Mouse (Mus musculus): ENCODE measurements at regions not wholly inside any gene's neighbourhood (a gene's known extent, or its start where the extent isn't known, plus 50 kb on each side); places are given as distances from the start of the nearest gene placed in this dataset.

GRCm38 (mm10) chr7:125313604-125314003, 130.9 kb upstream of the Kdm8 start:
- WGBS = 85% methylated on average over 3 of the region's 3 CpGs
- no peak overlapping the region for H3K9ac ChIP-seq
- H3K27me3 ChIP-seq (replicated peaks) = no peaks in the 10 kb centered on the region
- no peak for ATAC-seq (ENCODE audit: insufficient read depth, low FRiP score, low read depth)
- H3K4me2 ChIP-seq = no peak overlapping the region
- H3K36me3 ChIP-seq = no peaks in the 10 kb centered on the region
- no peaks in the 10 kb centered on the region for H3K9me3 ChIP-seq
- H3K4me1 ChIP-seq = no peaks in the 10 kb centered on the region
- H3K4me3 ChIP-seq (replicated peaks) = no peak overlapping the region
- H3K27ac ChIP-seq = no peak overlapping the region

- WGBS = 40% methylated on average over 2 of the region's 2 CpGs
- ATAC-seq (ENCODE audit: insufficient read depth, low FRiP score, low read depth) = no peak
Observed at GRCm38 (mm10) chr7:125334769-125335168, 109.7 kb upstream of the Kdm8 start.

GRCm38 (mm10) chr7:125335586-125336165, 108.8 kb upstream of the Kdm8 start:
- Histone ChIP-seq H3K4me1 (0 out of 2 replicates have a peak, but pooled peaks cover 5% of the 10 kb centered on the region), H3K9me3 (no peaks in the 10 kb centered on the region), H3K4me2 (no peak overlapping the region), H3K27me3 (replicated peaks) (no peaks in the 10 kb centered on the region), H3K4me3 (replicated peaks) (no peak overlapping the region), H3K27ac (no peak overlapping the region), H3K36me3 (no peaks in the 10 kb centered on the region), H3K9ac (no peak overlapping the region)
- ATAC-seq (ENCODE audit: insufficient read depth, low FRiP score, low read depth) = no peak
- 70% methylated on average over 3 of the region's 3 CpGs for WGBS

More at GRCm38 (mm10) chr7:125334769-125335168, 109.7 kb upstream of the Kdm8 start:
- Histone ChIP-seq H3K4me2 (no peak overlapping the region), H3K36me3 (no peaks in the 10 kb centered on the region), H3K9me3 (no peaks in the 10 kb centered on the region), H3K27ac (no peak overlapping the region), H3K27me3 (replicated peaks) (no peaks in the 10 kb centered on the region), H3K9ac (no peak overlapping the region), H3K4me3 (replicated peaks) (no peak overlapping the region), H3K4me1 (no peaks in the 10 kb centered on the region)

GRCm38 (mm10) chr7:125336826-125337225, 107.7 kb upstream of the Kdm8 start:
- no peaks in the 10 kb centered on the region for H3K9me3 ChIP-seq
- H3K27me3 ChIP-seq (replicated peaks) = no peaks in the 10 kb centered on the region
- H3K9ac ChIP-seq = no peak overlapping the region
- no peak for ATAC-seq (ENCODE audit: insufficient read depth, low FRiP score, low read depth)
- 0 out of 2 replicates have a peak, but pooled peaks cover 5% of the 10 kb centered on the region for H3K4me1 ChIP-seq
- no peak overlapping the region for H3K4me2 ChIP-seq
- no peak overlapping the region for H3K27ac ChIP-seq
- no peaks in the 10 kb centered on the region for H3K36me3 ChIP-seq
- H3K4me3 ChIP-seq (replicated peaks) = no peak overlapping the region
- WGBS = 56% methylated on average over 3 of the region's 3 CpGs

- Histone ChIP-seq H3K27ac (no peak overlapping the region), H3K9ac (no peak overlapping the region), H3K27me3 (replicated peaks) (no peaks in the 10 kb centered on the region), H3K4me3 (replicated peaks) (no peak overlapping the region), H3K36me3 (no peaks in the 10 kb centered on the region), H3K4me1 (0 out of 2 replicates have a peak, but pooled peaks cover 5% of the 10 kb centered on the region), H3K9me3 (no peaks in the 10 kb centered on the region), H3K4me2 (no peak overlapping the region)
- no peak for ATAC-seq (ENCODE audit: insufficient read depth, low FRiP score, low read depth)
- WGBS = 59% methylated on average over 6 of the region's 6 CpGs
Observed at GRCm38 (mm10) chr7:125338177-125338751, 106.2 kb upstream of the Kdm8 start.

- H3K9me3 ChIP-seq = no peaks in the 10 kb centered on the region
- no peaks in the 10 kb centered on the region for H3K27me3 ChIP-seq (replicated peaks)
- no peak overlapping the region for H3K4me2 ChIP-seq
- H3K36me3 ChIP-seq = no peaks in the 10 kb centered on the region
- ATAC-seq (ENCODE audit: insufficient read depth, low FRiP score, low read depth) = no peak
- no peak overlapping the region for H3K9ac ChIP-seq
- 0 out of 2 replicates have a peak, but pooled peaks cover 5% of the 10 kb centered on the region for H3K4me1 ChIP-seq
- 40% methylated on average over 14 of the region's 14 CpGs for WGBS
- H3K27ac ChIP-seq = no peak overlapping the region
- no peak overlapping the region for H3K4me3 ChIP-seq (replicated peaks)
Observed at GRCm38 (mm10) chr7:125340326-125340905, 104.1 kb upstream of the Kdm8 start.

- 58% methylated on average over 3 of the region's 3 CpGs for WGBS
Observed at GRCm38 (mm10) chr7:125349606-125350005, 94.9 kb upstream of the Kdm8 start.

GRCm38 (mm10) chr7:125354211-125354610, 90.3 kb upstream of the Kdm8 start:
- no peaks in the 10 kb centered on the region for H3K27me3 ChIP-seq (replicated peaks)
- ATAC-seq (ENCODE audit: insufficient read depth, low FRiP score, low read depth) = no peak
- no peaks in the 10 kb centered on the region for H3K9me3 ChIP-seq
- 0 out of 2 replicates have a peak, but pooled peaks cover 7% of the 10 kb centered on the region for H3K4me1 ChIP-seq
- H3K36me3 ChIP-seq = no peaks in the 10 kb centered on the region
- no peak overlapping the region for H3K9ac ChIP-seq
- WGBS = 68% methylated on average over 1 of the region's 1 CpGs
- H3K4me3 ChIP-seq (replicated peaks) = no peak overlapping the region
- no peak overlapping the region for H3K27ac ChIP-seq
- no peak overlapping the region for H3K4me2 ChIP-seq

More at GRCm38 (mm10) chr7:125349606-125350005, 94.9 kb upstream of the Kdm8 start:
- Histone ChIP-seq H3K27ac (no peak overlapping the region), H3K4me1 (0 out of 2 replicates have a peak, but pooled peaks cover under 1% of the 10 kb centered on the region), H3K36me3 (no peaks in the 10 kb centered on the region), H3K4me3 (replicated peaks) (no peak overlapping the region), H3K27me3 (replicated peaks) (no peaks in the 10 kb centered on the region), H3K4me2 (no peak overlapping the region), H3K9me3 (no peaks in the 10 kb centered on the region), H3K9ac (no peak overlapping the region)
- ATAC-seq (ENCODE audit: insufficient read depth, low FRiP score, low read depth) = no peak

GRCm38 (mm10) chr7:125354956-125355355, 89.5 kb upstream of the Kdm8 start:
- Histone ChIP-seq H3K4me1 (0 out of 2 replicates have a peak, but pooled peaks cover 7% of the 10 kb centered on the region), H3K9me3 (no peaks in the 10 kb centered on the region), H3K27me3 (replicated peaks) (no peaks in the 10 kb centered on the region), H3K4me2 (no peak overlapping the region), H3K27ac (no peak overlapping the region), H3K4me3 (replicated peaks) (no peak overlapping the region), H3K36me3 (no peaks in the 10 kb centered on the region), H3K9ac (no peak overlapping the region)
- 38% methylated on average over 10 of the region's 10 CpGs for WGBS
- ATAC-seq (ENCODE audit: insufficient read depth, low FRiP score, low read depth) = no peak

GRCm38 (mm10) chr7:125358016-125358415, 86.5 kb upstream of the Kdm8 start:
- ATAC-seq (ENCODE audit: insufficient read depth, low FRiP score, low read depth) = no peak
- Histone ChIP-seq H3K9me3 (no peaks in the 10 kb centered on the region), H3K27me3 (replicated peaks) (no peaks in the 10 kb centered on the region), H3K9ac (no peak overlapping the region), H3K36me3 (no peaks in the 10 kb centered on the region), H3K27ac (no peak overlapping the region), H3K4me2 (no peak overlapping the region), H3K4me1 (0 out of 2 replicates have a peak, but pooled peaks cover 7% of the 10 kb centered on the region), H3K4me3 (replicated peaks) (no peak overlapping the region)
- 88% methylated on average over 4 of the region's 4 CpGs for WGBS

- Histone ChIP-seq H3K9me3 (no peaks in the 10 kb centered on the region), H3K9ac (no peak overlapping the region), H3K4me1 (no peaks in the 10 kb centered on the region), H3K36me3 (no peaks in the 10 kb centered on the region), H3K4me3 (replicated peaks) (no peak overlapping the region), H3K27ac (no peak overlapping the region), H3K4me2 (no peak overlapping the region), H3K27me3 (replicated peaks) (no peaks in the 10 kb centered on the region)
- WGBS = 51% methylated on average over 2 of the region's 2 CpGs
- no peak for ATAC-seq (ENCODE audit: insufficient read depth, low FRiP score, low read depth)
Observed at GRCm38 (mm10) chr7:125383021-125383420, 61.5 kb upstream of the Kdm8 start.

- Histone ChIP-seq H3K27ac (no peak overlapping the region), H3K9ac (no peak overlapping the region), H3K4me1 (no peaks in the 10 kb centered on the region), H3K36me3 (no peaks in the 10 kb centered on the region), H3K9me3 (no peaks in the 10 kb centered on the region), H3K4me2 (no peak overlapping the region), H3K4me3 (replicated peaks) (no peak overlapping the region), H3K27me3 (replicated peaks) (no peaks in the 10 kb centered on the region)
- ATAC-seq (ENCODE audit: insufficient read depth, low FRiP score, low read depth) = no peak
- 82% methylated on average over 4 of the region's 4 CpGs for WGBS
Observed at GRCm38 (mm10) chr7:125384171-125384570, 60.3 kb upstream of the Kdm8 start.

Data from stomach, embryonic 15.5 days (tissue).